Mouse (Mus musculus) cerebellum, adult 11-12 months (tissue): ENCODE data around the gene Ubox5.
A peak's percentile ranks its signal among the peaks of the same experiment; 100 is the strongest.
"Not testable (repeated sequence)": the region's sequence is repeated elsewhere in the genome, so short reads cannot be mapped to it uniquely, and the experiment has no call there.

Experiments used
- DNase-seq: peaks from one replicate; pipeline ENCODE4 v3.0.0; 2022

The Ubox5 gene

DNA sequence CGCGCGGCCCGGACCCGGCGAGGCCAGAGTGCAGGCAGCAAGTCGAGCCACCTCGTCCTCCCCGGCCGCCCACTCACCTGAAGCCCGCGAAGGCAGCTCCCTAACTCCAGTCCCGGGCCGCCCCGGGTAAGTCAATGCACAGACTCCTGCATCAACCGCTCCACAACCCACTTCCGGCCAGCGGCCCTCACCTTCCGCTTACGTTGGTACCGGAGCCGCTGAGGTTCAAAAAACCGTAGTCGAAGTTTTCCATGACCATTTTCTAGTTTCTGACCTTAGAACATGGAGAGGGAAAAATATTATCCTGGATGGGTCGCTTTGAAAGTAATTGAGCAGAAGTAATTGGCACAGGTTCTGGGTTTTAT is at the start of gene Ubox5, which contains the start of gene Fastkd5:
Ubox5 (minus strand) TSS at position 200 of the 365 bp plus-strand sequence.
Fastkd5 (minus strand) TSS at position 189 of the 365 bp plus-strand sequence.
- peak; percentile 86 for DNase-seq

DNA sequence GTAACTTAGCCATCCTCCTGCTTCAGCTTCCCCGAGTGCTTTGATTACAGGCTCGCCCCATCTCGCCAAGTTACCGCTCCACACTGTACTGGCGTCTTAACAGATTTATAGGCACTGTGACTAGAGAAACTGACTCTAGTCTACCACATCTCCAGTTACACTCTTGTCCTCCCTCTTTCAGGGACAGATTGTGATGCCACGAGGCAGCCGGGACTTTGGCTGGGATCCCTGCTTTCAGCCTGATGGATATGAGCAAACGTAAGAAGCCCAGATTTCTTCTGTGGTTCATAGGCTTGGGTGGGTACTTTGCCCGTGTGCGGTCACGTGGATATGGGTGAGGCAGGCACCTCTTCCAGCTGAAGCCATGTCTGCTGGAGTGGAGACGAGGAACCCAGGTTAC is 49.3 kb upstream of the Ubox5 start:
- no peak for DNase-seq

DNA sequence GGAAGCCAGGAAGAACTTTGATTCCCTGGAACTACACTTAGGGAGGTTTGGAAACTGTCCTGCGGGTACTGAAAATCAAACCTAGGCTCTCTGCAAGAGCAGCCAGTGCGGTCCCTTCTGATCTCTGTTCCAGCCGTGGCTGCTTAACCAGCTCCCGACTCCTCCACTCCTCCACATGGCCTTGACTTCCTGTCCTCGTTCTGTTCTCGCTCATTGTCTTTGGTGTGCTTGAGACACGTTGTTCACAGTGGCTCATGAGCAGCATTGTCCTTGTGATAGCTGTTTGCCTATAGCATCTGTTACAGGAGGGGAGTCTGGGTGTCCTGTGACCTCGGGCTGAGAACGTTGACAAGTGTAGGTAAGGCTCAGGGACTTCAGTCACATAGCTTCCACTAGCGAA is 47.4 kb upstream of the Ubox5 start:
- DNase-seq, result no peak

DNA sequence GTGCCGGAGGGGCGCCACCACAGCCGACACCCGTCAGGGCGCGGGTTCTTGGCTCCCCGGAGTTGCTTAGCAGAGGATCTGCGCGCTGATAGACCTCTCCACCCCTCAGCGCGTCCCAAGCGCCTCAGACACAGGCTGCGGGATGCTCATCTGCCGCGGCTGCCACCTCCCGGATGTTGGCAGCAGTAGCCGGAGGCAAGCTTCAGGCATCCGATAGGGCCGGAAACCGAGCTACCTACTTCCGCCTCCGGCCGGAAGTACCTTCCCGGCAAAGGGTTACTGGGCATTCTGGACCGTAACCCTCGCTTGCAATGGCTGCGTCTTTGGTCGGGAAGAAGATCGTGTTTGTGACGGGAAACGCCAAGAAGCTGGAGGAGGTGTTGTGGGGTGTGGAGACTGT is 37.7 kb upstream of the Ubox5 start, which contains the start of gene Itpa:
Itpa (plus strand) TSS at position 52 of the 400 bp plus-strand sequence.
- peak; percentile 90 for DNase-seq

DNA sequence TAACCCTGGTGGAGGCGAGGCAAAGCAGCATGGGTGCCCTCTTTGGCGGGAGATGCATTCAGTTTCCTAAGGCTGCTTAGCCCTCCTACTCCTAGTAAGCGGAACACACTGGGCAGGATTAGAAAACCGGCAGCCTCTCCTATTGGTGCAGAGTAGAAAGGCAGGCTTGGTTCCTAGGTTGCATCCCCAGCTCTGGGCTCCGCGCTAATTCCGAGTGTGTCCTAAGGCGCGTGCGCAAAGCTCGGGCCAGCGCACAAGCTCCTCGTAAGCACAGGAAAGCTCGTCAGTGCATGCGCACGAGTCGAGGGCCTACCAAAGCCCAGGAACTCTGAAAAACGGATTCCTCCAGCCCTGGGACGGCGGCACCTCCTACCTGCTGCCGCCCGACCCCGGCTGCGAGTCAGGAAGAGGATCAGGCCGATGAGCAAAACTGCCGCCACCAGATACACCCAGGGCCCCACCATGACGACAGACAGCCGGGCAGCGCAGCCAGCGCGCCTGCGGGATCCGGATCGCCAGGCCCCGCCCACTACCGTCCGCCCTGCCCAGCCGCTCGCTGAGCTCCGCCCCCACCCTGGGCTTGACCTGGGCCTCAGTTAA is 34.4 kb upstream of the Ubox5 start, which contains the start of gene Ddrgk1:
Ddrgk1 (minus strand) TSS at position 558 of the 600 bp plus-strand sequence.
- peak; percentile 96 for DNase-seq

DNA sequence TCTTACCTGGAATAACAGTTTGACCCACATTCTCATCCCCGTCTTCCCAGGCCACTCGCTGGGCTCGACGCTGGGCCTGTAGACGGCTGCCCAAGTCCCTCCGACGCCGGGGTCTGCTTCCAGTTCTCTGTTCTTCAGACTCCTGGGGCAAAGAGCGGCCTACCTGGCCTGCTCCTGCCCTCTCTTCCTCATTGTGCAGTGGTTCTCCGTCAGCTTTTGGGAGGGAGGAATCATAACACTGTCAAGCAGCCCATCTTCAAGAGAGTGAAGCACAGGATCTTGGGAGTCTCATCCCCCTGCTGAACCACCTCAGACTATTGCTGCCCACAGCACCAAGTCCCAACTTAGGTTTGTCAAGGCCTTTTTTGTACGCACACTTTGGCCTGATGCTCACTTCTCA is 33.5 kb upstream of the Ubox5 start:
- DNase-seq, result peak; percentile 39

DNA sequence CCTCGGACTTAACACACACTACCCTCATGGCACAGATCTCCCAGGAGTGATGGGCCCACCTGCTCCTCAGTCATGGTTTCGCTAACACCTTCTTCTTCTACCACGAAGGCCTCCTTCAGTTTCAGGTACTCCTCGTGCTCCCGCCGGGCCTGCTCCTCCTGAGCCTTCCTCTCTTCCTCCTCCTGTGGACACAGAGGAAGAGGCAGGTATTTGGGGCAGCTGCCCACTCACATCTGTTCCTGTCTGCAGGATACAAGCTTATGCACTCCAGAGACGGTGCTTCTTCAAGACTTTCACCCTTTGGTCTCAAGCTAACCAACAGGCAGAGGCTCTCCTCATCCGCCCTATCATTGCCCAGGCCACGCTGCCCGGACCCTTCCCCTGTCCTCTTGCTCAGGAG is 28.7 kb upstream of the Ubox5 start:
- DNase-seq, result no peak

DNA sequence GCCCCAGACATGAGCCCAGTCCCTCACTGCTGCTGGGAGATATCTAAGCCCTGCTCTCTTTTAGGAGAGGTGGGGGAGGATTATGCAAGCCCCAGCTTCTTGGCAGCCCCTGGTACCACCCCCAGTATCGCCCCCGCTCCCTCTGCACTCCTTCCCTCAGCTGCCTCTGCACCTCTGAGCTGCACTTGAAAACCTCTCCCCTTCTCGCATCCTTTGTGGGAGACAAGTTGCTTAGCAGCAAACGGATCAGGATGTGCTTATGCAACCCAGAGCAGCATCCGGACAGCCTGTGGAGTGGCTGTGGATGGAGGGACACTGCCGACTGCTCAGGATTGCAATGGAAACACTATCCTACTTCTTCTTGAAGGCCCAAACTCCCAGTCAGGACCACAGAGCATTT is 27.7 kb upstream of the Ubox5 start:
- DNase-seq, result no peak

DNA sequence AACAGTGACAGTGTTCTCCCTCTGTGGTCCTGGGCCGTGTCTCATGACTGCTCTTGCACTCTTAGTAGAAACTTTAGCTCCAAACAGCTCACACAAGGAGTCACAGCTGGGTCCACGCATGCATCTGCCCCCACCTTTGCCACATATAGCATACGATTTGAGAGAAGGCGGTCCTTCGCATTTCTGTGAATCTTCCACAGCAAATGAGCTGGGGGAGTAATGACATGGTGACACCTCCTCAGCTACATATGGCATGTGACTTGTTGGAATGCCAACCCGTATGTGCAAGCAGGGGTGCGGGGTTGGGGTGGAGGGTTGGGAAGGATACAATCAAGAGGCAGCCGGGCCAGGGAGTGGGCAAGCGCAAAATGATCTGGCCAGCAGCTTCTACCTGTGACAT is 26.7 kb upstream of the Ubox5 start:
- DNase-seq, result no peak

DNA sequence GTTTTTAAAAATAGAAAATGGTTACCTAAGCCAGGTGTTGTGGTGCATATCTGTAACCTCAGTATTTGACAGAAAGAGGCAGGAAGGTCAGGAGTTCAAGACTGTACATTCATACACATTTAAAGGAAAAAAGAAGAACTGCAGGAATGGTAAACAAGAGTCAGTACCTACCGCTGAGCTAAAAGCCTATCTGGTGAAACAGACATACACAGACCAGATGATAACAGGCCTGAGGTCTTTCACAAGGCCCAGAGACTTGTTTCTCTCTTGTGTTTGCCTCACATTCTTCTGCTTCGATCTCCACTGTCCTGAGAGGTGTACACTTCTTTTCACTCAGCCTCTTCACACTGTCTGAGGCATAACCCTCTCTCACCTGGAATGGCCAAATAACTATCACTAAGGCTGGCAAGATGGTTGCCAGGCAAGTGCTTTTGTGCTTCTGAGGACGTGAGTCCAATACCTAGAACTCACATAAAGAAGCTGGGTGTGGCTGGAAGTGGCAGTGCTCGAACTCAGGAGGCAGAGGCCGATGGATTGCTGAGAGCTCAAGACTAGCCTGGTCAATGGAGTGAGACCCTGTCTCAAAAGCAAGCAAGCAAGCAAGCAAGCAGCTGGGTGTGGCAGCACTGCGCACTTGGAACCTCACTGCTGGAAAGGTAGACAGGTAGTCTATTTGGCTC is 26.0 kb upstream of the Ubox5 start:
- no peak for DNase-seq

DNA sequence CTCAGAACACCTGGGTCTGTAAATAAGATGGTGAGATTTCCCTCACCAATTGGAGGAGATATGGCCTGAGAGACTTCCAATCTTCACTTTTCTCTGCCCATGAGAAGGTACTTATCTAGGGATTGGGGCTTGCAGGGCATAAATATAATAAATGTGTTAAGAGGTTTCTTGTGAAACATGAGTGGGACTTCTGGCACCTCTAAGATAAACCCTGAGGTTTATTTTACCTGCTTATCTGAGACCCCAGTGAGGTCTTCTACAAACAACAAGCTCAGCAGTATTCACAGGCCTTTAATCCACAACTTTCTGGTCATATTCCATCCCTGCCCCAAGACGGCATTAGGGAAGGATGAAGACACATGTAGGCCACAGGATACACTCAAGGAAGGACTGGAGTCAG is 23.9 kb upstream of the Ubox5 start:
- DNase-seq, result no peak

DNA sequence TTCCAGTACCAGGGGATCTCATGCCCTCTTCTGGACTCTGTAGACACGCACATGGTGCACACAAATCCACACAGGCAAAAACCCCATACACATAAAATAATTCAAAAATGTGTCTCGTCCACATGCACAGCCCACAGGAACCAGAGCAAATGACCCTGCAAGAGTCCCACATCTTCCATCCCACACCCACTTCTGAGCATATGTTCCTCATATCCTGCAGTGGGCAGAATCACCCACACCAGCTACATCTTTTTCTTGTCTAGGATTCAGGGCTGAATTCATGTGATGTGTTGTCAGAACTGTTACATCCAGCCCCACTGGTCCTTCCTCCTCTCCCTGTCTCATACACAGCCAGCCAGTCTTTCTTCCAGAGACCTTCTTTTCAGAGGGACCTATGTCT is 23.5 kb upstream of the Ubox5 start:
- DNase-seq, result no peak

DNA sequence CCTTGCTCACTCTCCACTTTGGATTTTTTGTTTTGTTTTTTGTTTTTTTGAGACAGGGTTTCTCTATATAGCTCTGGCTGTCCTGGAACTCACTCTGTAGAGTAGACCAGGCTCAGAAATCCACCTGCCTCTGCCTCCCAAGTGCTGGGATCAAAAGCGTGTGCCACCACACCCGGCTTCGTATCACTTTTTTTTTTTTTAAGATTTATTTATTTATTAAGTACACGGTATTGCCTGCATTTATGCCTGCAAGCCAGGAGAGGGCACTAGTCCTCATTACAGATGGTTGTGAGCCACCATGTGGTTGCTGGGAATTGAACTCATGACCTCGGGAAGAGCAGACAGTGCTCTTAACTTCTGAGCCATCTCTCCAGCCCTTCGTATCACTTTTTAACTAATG is 19.2 kb upstream of the Ubox5 start:
- not testable (repeated sequence) for DNase-seq

DNA sequence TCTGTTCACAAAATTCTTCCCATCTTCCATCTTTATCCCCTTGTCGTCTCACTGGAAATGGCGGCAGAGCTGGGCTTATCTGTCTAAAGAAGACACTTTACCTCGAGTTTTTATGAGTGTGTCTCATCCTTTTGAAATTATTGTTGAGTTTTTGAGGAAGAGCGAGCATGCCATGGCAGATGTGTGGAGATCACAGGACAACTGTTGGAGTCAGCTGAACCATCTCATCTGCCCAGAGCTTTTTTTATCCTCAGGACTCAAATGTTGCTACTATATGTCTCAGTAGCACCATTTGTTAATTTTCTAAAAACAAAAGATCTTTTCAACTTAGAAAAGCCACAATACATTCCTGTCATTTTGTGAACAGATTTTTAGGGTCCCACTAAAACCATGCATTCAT is 15.4 kb upstream of the Ubox5 start:
- no peak for DNase-seq

DNA sequence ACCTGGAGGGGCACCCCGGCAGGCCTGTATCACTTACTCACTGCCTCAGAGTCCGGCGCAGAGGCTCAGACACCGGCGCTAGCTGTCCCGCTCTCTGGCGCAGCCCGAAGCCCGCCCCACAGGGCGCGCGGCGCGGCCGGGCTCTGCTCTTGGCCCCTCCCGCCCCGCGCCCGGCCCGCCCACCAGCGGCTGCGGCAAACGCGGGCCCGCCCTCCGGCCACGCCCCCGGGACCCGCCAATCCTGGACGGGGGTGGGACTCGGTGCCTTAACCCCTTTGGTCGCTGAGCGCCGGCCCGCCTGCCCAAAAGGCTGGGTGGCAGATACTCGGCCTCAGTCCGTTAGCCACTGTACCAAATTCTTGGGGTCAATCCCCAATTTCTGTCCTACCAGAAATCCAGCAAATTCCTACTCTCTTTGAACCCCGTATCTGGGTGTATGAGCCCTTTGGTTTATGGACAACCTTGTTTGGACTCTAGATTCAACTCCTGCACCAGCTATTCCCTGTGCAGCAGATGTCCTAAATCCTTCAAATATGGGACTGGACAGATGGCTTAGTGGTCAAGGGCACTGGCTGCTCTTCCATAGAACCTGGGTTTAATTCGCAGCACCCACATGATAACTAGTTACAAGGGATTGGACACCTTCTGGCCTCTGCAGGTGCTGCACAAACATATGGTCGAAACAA is 13.0 kb upstream of the Ubox5 start, which contains the start of gene Lzts3:
Lzts3 (minus strand) TSS at position 120 of the 686 bp plus-strand sequence.
- DNase-seq, result peak; percentile 94

DNA sequence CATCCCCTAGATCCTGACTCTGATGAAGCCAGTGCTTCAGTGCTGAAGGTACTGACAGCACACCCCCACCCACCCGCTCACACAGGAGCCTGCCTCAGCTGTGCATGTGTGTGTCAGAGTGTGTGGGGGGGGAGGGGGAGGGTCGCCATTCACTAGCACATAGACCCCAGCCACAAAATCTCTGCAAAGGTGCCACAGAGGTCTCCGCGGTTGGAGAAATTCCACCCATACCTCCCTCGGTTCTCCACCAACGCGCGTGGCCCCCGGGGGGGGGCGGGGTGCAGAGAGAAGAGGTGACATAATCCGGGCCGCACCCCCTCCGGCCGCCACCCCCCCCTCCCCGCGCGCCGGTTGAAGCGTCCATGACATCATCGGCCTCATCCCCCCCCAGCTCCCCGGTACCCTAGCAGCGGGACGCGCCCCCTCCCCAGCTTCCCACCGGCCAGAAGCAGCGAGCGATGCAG is 12.4 kb upstream of the Ubox5 start:
- peak; percentile 72 for DNase-seq

DNA sequence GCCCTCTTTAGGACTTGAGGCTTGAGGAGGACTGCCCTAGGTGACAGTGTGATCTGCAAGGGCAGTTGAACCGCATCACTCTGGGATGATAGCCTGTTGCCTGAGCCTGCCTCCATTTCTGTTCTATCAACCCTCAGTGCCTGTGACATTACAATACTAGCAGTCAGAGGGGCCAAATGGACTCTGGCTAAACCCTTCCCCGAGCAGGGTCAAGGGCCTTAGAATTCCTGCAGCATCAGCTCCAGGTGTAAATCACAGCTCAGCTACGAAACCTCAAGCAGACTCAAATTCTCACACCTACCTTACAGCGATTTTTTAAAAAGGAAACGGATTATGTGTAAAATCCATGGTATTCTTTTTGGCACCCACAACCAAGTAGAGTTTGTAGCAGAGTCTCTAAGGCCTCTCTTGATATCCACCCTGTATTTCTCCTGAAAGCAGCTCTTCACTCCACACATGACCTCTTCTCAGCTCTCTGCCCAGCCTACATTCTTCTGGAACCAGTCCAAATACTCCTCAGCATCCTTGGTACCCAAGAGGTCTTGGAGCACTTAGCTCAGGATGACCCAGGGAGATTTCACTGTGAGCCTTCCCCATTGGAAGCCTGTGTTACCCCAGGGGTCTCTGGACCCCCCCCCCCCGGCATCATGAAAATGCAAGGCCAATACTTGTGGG is 11.7 kb upstream of the Ubox5 start:
- no peak for DNase-seq

DNA sequence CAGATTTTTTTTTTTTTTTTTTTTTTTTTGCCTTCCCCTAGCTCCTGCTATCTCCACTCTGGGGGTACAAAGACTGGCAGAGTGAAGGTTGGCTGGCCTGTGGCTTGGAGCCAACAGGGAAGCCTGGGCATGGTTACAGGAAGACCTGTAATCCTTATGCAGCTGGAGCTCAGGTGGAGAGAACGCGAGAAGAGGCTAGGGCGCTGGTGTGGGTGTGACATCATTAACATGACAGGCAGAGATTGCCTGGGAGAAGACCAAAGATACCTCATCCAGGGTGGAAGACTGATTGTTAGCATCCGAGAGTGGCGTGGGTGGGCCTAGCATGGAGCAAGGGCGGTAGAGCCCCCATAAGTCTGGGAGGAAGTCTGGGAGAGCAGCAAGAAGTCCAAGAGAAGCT is 9.4 kb upstream of the Ubox5 start:
- no peak for DNase-seq

DNA sequence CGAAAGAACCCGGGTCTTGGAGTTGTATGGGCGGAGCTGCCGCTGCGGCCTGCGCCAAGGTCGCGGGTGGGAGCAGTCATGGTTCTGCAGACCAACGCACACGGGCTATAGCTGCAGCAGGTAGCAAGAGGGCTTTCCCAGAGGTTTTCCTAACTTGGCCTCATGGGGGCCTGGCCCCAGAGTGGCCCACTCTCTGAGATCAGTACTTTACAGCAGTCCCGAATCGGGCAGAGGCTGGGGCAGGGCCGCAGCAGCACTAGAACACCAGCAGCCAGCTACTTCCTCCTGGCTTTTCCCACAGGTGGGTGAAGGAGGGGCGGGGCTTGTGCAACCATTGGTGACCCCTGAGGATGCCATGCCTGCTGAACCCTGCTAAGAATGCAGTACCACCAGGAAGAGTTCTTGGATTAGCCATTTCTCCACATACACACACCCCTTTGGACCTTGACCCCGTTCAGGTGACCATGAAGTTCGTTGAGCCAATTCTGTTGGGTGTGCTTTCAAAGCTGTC is 8.3 kb upstream of the Ubox5 start:
- DNase-seq, result peak; percentile 48

DNA sequence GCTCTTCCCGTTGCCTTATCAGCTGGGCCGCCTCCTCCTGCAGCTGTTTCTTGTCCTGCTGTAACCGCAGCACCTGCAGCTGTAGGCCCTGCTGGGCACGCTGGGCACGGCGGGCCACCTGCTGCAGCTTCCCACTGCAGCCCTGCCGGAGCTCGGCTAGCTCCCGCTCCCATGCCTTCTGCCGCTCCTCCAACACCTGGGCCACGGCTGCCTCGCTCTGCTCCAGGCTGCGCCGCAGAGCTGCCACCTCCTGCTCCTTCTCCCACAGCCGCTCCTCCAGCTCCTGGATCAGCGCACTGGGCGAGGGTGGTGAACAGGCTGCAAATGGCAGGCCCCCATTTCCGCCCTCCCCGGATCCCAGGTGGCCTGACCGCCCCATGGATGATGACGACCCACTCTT is 6.0 kb upstream of the Ubox5 start:
- DNase-seq, result peak; percentile 66

DNA sequence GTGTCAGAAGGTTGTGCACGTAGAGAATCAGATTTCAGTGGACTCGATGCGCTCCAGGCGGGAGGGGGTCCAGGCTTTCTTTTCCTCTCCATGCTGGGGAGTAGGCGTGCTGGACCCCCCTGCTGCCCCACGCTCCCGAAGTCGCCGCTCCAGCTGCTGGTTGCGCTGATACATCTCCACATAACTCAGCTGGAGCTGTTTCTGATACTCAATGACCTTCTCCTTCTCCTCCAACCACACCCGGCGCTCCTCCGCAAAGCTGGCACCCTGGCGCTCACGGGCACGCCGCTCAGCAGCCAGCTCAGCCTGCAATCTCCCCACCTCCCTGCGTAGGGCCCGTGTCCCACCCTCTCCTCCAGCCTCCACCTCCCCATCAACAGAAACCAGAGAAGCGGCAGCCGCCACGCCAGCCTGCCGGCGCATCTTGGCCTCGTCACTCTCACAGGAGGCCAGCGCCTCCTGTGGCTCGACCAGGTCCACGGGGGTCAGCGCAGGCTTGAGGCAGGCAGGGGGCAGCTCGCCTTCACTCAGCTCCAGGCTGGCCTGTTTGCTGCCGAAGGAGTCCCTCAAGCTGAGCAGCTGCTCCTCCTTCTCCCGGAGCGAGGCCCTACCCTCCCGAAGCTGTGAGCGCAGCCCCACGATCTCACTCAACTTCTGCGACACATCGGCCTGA is 5.0 kb upstream of the Ubox5 start:
- DNase-seq, result peak; percentile 66

DNA sequence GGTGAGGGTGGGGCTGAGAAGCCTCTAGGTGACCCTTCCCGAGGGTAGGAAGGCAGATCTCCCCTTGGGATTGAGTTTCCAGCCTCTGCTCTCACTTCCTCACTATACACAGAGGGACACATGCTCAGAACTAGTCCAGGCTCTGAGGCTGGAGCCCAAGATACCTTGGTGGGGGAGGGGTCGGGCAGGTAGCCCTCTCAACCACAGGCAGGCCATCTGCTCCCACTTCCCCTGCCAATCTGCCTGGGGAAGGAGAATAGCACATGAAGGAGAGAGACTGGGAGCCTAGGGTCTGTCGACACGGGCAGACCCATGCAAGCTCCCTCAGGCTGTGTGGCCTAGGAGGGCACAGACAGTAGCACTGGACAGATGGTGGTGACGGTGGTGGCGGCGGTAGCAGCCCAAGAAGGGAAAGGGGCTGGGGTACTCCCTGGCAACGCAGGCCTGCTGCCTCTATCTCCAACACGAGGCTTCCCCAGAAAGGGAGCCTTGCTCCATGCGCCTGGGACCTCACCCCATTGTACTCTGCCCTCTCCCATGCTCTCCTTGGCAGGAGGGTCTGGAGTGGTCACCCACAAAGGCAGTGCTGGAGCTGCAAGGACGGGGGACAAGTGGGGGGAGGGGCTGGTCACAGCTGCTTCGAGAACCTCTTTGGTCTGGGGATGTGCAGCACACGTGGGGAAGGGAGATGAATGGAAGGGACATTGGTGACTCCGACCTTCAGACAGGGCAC is 4.3 kb upstream of the Ubox5 start:
- DNase-seq, result peak; percentile 91
